Mouse (Mus musculus): Measurements from ENCODE around the gene Fgd5.

DNA sequence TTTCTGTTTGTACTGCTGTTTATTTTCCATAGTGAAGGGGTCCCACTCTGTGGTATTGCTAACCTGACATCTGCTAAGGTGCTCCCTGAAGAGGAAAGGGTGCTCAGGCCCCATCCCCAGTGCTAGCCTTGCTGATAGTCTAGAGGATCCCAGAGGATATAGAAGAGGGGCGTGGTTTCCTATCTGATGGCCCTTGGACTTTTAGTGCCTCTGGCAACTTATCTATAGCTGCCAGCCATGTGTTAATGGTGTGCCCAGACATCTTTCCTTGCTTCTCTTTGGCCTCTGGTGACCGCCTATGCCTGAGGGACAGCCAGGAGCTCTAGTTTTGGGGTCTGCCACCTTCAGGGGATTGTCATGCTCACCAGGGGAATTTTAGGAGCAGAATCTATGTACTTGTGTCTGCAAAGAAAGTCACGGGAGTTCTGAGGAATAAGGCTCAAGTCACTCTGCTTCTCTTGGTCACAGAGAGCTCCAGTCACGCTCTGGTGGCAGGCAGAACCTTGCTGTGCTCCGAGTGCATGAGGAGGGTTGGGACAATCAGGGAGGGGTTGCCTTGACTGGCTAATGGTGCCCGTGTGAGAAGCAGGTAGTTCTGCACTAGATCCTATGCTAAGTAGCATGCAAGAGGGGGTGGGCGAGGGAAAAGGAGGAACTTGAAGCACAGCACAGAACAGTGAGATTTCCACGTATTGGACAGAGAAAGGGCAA lies 15.3 kb downstream of the Fgd5 start:
- no peak for TF ChIP-seq CTCF (IDR thresholded peaks at IDR 0.05; ENCODE audit: borderline replicate concordance, extremely low read depth, insufficient read depth, insufficient read length)
- no peak for TF ChIP-seq POLR2A (IDR thresholded peaks at IDR 0.05; ENCODE audit: borderline replicate concordance, extremely low read depth, insufficient read depth, insufficient read length, poor library complexity, severe bottlenecking)

Measured in brain, embryonic 14.5 days (tissue).